Mouse (Mus musculus) liver, embryonic 13.5 days (tissue): ENCODE results near the gene Slc35c1. TPM values are rescaled to one million over a fixed set of nuclear protein-coding genes. Genes with fewer than 3 reads are reported as not detected.
"Not testable (repeated sequence)": the region's sequence is repeated elsewhere in the genome, so short reads cannot be mapped to it uniquely, and the experiment has no call there.

Source experiments
- ATAC-seq: fragments of 200-750 bp; cut with Nextera tagmentation; 2 replicates; pipeline ENCODE4 v1.8.0; 2017; ENCODE audit warnings: low read depth, mild to moderate bottlenecking, moderate number of reproducible peaks, moderate library complexity
- DNase-seq: peaks from one replicate; pipeline ENCODE4 v3.0.0; 2022
- H3K27ac ChIP-seq: fragments of 300-500 bp; sonication (generic); 2 replicates; pipeline ENCODE4 v1.5.1; 2015; ENCODE audit warnings: moderate library complexity, mild to moderate bottlenecking, inconsistent platforms
- H3K27me3 ChIP-seq: fragments of 300-500 bp; sonication (generic); 2 replicates; pipeline ENCODE4 v1.6.1; 2015; ENCODE audit warnings: mild to moderate bottlenecking, inconsistent platforms
- H3K36me3 ChIP-seq: fragments of 300-500 bp; sonication (generic); 2 replicates; pipeline ENCODE4 v1.6.1; 2015; ENCODE audit warnings: mild to moderate bottlenecking, inconsistent platforms
- H3K4me1 ChIP-seq: fragments of 300-500 bp; sonication (generic); replicated peaks from 2 replicates; pipeline ENCODE4 v1.6.1; 2015; ENCODE audit warnings: inconsistent platforms
- H3K4me2 ChIP-seq: fragments of 300-500 bp; sonication (generic); 2 replicates; pipeline ENCODE4 v1.6.1; 2015; ENCODE audit warnings: inconsistent platforms, mild to moderate bottlenecking, moderate library complexity
- H3K4me3 ChIP-seq: fragments of 300-500 bp; sonication (generic); replicated peaks from 2 replicates; pipeline ENCODE4 v1.5.1; 2015; ENCODE audit warnings: mild to moderate bottlenecking, inconsistent platforms
- H3K9ac ChIP-seq: fragments of 300-500 bp; sonication (generic); 2 replicates; pipeline ENCODE4 v1.6.1; 2015; ENCODE audit warnings: mild to moderate bottlenecking, inconsistent platforms
- H3K9me3 ChIP-seq: fragments of 300-500 bp; sonication (generic); replicated peaks from 2 replicates; pipeline ENCODE4 v1.6.1; 2016; ENCODE audit warnings: inconsistent platforms
- WGBS: fragments of 180-500 bp; shearing (Covaris S2); methylation state at CpG from one replicate; pipeline ENCODE4 v1.1.7; 2015; ENCODE audit not compliant: insufficient replicate concordance; 5-methylcytosine and 5-hydroxymethylcytosine counted together
- polyA plus RNA-seq: library from polyadenylated mRNA; unstranded; fragments of >200 nt; fragmentation: Nextera tagmentation; extraction: Ambion mirVana; gene quantifications from 2 replicates; pipeline ENCODE4 v1.2.1, GENCODE M21; 2015

Gene Slc35c1
- polyA plus RNA-seq, 1 experiment from 2014 or later, result 9.5 TPM

DNA sequence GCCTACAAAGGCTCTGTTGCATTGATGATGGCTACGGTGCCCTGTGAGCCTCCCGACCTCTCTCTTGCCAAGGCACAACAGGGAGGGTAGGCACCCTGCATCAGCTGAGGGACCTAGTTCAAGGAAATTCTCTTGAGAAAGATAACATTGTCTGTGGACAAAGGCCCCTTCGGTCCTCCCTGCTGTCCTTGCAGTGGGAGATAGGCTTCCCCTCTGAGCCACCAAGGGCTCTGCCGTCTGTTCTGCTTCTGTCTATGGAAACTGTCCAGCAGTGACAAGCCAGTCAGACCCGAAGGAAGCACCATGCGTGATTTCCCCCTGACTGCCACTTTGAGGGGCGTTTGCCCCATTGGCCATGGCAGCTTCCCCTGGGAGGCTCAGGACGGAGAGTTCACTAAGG, 27.5 kb upstream of the Slc35c1 start:
- ATAC-seq (no peak), DNase-seq (no peak)
- WGBS, result 46% methylated on average over 8 of the region's 8 CpGs
- Histone ChIP-seq H3K4me1 (peaks cover 19% of the 10 kb centered on the region), H3K27me3 (peaks cover 49% of the 10 kb centered on the region), H3K4me3 (no peak overlapping the region), H3K9ac (no peak overlapping the region), H3K9me3 (no peaks in the 10 kb centered on the region), H3K4me2 (no peak overlapping the region), H3K36me3 (no peaks in the 10 kb centered on the region), H3K27ac (no peak overlapping the region)

DNA sequence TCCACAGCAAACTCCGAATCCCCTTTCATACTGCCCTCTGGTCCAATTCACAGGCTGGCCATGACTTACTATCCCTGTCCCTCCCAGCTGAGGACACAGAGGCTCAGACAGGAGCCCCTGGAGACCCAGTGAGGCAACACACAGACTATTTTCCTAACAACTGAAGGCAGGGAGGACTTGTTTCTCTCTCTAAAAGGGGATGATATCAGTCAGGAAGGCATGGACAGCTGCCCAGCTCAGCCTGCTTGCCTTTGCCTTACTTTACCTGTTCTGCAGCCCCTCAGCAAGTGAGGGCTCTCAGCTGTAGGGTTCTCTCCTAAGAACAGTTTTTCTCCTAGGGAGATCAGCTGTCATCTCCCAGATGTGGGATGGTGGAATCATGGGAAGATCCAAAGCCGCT, 26.6 kb upstream of the Slc35c1 start:
- H3K27ac ChIP-seq, result no peak overlapping the region
- H3K36me3 ChIP-seq, result no peaks in the 10 kb centered on the region
- H3K4me2 ChIP-seq, result no peak overlapping the region
- WGBS, result 33% methylated on average over 2 of the region's 2 CpGs
- no peak overlapping the region for H3K9ac ChIP-seq
- peaks cover 50% of the 10 kb centered on the region for H3K27me3 ChIP-seq
- peaks cover 19% of the 10 kb centered on the region for H3K4me1 ChIP-seq
- no peak overlapping the region for H3K4me3 ChIP-seq
- ATAC-seq, result no peak
- no peak for DNase-seq
- H3K9me3 ChIP-seq, result no peaks in the 10 kb centered on the region

DNA sequence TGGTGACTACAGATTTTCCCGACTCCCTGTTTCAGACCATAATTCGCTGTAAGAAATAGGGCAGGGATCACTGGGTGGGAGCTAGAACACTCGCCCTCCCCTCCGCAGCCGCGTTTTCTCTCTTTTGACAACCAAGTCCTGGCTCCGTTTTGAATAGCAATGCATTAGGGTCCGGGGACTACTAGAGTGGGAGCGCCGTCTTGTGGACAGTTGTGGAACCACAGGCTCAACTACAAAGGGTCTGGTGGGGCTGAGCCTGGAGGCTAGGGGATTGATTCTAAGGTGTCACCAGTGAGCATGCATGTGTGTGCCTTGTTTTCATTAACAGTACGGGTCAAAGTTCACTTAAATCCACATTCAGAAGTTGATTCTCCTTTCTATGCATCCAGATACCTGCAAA, 26.1 kb upstream of the Slc35c1 start:
- no peak overlapping the region for H3K4me3 ChIP-seq
- H3K4me1 ChIP-seq, result peaks cover 19% of the 10 kb centered on the region
- H3K9me3 ChIP-seq, result no peaks in the 10 kb centered on the region
- 1% methylated on average over 11 of the region's 11 CpGs for WGBS
- H3K27me3 ChIP-seq, result peaks cover 50% of the 10 kb centered on the region
- H3K27ac ChIP-seq, result no peak overlapping the region
- peak overlapping the region; percentile 41 for H3K4me2 ChIP-seq
- no peaks in the 10 kb centered on the region for H3K36me3 ChIP-seq
- ATAC-seq (no peak), DNase-seq (peak; percentile 57)
- H3K9ac ChIP-seq, result no peak overlapping the region

DNA sequence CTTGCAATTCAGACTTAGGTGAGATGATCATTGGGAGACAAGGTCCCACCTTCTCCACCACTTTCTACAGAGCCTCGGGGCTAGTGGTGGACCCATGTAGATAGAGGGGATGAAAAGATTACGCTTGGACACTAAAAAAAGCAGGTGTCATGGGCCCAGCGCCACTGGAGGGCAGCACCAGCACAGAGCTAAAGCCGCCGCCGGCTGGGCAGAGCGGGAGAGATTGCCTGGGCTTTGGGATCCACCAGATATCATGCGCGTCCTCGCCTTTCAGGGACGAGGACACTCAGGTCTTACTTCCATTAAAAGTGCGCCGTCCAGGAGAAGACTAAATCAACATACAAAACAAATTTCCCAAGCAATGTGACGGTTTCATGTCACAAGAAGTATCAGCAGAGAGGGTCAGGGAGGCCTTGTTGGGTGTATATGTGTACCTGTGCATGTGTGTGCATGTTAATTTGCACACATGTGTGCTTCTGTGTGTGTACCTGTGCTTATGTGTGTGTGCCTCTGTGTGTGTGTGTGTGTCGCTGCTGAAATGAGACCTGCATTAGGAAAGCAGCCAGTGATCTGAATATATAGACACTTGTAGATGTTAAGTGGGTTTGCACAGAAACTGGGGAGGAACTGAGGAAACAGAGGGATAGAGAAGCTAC, 25.4 kb upstream of the Slc35c1 start:
- Histone ChIP-seq H3K4me3 (no peak overlapping the region), H3K36me3 (no peaks in the 10 kb centered on the region), H3K27me3 (peaks cover 50% of the 10 kb centered on the region), H3K9me3 (no peaks in the 10 kb centered on the region), H3K9ac (no peak overlapping the region), H3K4me2 (peak overlapping the region; percentile 51), H3K27ac (no peak overlapping the region), H3K4me1 (peaks cover 19% of the 10 kb centered on the region)
- DNase-seq, result peak; percentile 40
- no peak; the same call in 1 of the 2 replicates for ATAC-seq
- 7% methylated on average over 15 of the region's 15 CpGs for WGBS

DNA sequence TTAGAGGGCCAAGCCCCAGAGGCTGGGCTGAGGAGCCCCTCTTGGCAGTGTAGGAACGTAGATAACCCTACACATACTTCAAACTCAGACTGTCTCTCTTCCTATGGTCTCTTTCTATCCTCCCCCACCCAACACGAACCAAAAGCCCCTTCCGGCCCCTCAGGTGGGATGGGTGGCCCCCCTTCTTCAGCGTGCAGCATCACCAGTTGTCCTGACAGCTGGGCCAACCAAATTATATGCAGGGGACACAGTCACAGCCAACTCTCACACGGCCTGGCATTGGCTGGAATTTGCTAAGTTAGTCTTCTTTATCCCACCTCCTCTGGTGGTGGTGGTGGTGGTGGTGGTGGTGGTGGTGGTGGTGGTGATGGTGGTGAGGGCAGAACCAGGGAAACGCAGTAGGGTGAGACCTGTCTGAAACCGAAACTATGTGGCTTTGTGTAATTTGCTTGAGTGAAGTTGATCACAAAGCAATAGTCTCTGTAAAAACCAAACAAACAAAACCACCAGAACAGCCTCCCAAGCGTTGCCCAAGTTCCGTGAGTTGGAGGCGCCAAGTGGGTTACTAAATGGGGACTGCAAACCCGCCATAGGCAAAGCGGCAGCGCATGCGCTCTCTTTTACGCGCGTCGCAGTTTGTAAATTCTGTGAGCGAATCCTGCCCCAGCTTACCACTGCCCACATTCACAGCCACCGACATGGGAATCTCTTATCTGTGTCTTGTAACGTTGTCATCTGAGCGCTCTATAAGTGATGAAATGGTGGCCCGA, 24.1 kb upstream of the Slc35c1 start:
- WGBS, result 25% methylated on average over 23 of the region's 23 CpGs
- ATAC-seq (no peak), DNase-seq (no peak)
- peak overlapping the region; percentile 32 for H3K4me3 ChIP-seq
- peaks cover 50% of the 10 kb centered on the region for H3K27me3 ChIP-seq
- peak overlapping the region; percentile 51 for H3K4me2 ChIP-seq
- no peak overlapping the region for H3K9ac ChIP-seq
- H3K4me1 ChIP-seq, result peaks cover 19% of the 10 kb centered on the region
- no peaks in the 10 kb centered on the region for H3K9me3 ChIP-seq
- H3K27ac ChIP-seq, result no peak overlapping the region
- no peaks in the 10 kb centered on the region for H3K36me3 ChIP-seq

DNA sequence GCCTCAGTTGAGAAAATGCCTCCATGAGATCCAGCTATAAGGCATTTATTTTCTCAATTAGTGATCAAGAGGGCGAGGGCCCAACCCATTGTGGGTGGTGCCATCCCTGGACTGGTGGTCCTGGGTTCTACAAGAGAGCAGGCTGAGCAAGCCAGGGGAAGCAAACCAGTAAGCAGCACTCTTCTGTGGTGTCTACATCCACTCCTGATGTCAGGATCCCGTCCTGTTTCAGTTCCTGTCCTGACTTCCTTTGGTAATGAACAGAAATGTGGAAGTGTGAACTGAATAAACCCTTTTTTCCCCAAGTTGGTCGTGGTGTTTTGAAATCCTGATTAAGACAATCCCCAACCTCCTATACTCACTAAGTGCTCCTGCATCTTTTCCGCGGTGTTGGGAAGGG, 23.2 kb upstream of the Slc35c1 start:
- no peak overlapping the region for H3K4me2 ChIP-seq
- H3K9me3 ChIP-seq, result no peaks in the 10 kb centered on the region
- H3K4me3 ChIP-seq, result no peak overlapping the region
- peaks cover 19% of the 10 kb centered on the region for H3K4me1 ChIP-seq
- H3K27me3 ChIP-seq, result peaks cover 50% of the 10 kb centered on the region
- H3K9ac ChIP-seq, result no peak overlapping the region
- no peaks in the 10 kb centered on the region for H3K36me3 ChIP-seq
- ATAC-seq (no peak), DNase-seq (no peak)
- WGBS, result 30% methylated on average over 5 of the region's 5 CpGs
- H3K27ac ChIP-seq, result no peak overlapping the region

DNA sequence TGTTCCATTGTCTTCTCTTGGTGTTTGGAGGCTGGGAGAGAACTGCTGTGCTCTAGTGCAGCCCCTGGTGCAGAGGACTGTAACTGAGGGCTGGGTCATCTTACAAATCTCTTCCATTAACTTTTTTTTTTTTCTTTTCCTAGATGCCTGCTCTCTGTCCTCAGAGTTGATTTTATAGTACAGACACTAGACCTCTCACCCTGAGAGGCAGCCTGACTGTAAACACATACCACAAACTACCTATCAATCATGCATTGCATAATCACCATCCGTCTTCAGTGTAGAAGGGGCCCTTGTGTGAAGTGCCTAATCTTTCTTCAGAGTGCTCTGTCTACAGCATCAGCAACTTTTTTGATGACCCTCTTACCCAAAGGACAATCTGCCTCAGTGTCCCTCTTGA, 22.2 kb upstream of the Slc35c1 start:
- Histone ChIP-seq H3K36me3 (no peaks in the 10 kb centered on the region), H3K9me3 (no peaks in the 10 kb centered on the region), H3K27me3 (peaks cover 44% of the 10 kb centered on the region), H3K4me1 (peaks cover 24% of the 10 kb centered on the region), H3K9ac (no peak overlapping the region), H3K4me2 (no peak overlapping the region), H3K27ac (no peak overlapping the region), H3K4me3 (no peak overlapping the region)
- no peak for DNase-seq
- WGBS, result 5% methylated on average over 1 of the region's 1 CpGs
- no peak for ATAC-seq

DNA sequence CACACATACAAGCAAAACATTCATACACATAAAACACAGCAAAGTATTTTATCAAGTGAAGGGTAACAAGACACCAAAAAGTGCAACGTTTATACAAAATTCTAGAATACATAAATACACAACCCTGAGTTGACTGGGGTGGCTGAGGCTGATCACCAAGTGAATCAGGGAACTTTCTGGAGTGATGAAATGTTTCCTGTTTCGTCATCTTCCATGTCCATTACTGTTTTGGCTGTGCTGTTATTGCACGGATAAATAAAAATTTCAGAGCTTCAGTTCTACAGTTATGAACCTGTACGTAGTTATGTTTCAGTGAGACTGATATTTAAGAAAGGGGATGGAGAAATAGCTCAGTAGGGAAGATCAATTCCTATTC, 18.0 kb upstream of the Slc35c1 start:
- DNase-seq, result no peak
- Histone ChIP-seq H3K27me3 (peaks cover 6% of the 10 kb centered on the region), H3K4me1 (0 out of 2 replicates have a peak, but pooled peaks cover 6% of the 10 kb centered on the region), H3K4me3 (no peak overlapping the region), H3K9ac (no peak overlapping the region), H3K9me3 (no peaks in the 10 kb centered on the region), H3K27ac (no peak overlapping the region), H3K36me3 (no peaks in the 10 kb centered on the region), H3K4me2 (no peak overlapping the region)
- ATAC-seq, result no peak
- WGBS, result 48% methylated on average over 4 of the region's 4 CpGs

DNA sequence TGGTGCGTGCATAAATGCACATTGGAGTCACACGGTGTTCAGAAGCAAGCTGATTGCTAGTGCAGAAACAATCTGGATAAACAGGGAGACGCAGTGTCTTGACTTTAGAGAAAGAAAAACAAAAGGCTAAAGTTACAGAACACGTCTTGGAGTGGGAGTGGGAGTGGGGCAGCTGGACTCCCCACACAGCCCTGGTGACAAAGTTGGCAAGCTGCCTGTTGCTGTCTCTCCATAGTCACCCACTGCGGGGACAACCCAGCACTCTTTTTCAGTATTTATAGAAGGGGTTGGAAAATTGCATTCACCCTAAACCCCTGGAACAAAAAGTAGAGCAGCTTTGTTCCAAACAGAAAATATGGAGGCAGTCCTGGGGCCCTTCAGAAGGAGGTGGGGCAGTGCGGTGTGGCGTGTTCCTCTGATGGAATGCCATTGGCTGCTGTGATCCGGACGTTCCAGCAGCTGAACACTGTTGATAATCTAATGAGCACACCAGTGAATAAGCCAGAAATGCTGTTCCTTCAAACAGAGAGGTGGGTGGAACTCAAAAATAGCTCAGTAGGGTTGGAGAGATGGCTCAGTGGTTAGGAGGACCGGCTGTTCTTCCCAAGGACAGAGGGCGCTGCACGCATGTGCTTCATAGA, 17.5 kb upstream of the Slc35c1 start:
- Histone ChIP-seq H3K4me3 (no peak overlapping the region), H3K4me1 (0 out of 2 replicates have a peak, but pooled peaks cover 6% of the 10 kb centered on the region), H3K36me3 (no peaks in the 10 kb centered on the region), H3K27me3 (peaks cover 1% of the 10 kb centered on the region; the same call in 1 of the 2 replicates), H3K4me2 (no peak overlapping the region), H3K27ac (no peak overlapping the region), H3K9me3 (no peaks in the 10 kb centered on the region), H3K9ac (no peak overlapping the region)
- 72% methylated on average over 12 of the region's 12 CpGs for WGBS
- DNase-seq, result no peak
- ATAC-seq, result no peak

DNA sequence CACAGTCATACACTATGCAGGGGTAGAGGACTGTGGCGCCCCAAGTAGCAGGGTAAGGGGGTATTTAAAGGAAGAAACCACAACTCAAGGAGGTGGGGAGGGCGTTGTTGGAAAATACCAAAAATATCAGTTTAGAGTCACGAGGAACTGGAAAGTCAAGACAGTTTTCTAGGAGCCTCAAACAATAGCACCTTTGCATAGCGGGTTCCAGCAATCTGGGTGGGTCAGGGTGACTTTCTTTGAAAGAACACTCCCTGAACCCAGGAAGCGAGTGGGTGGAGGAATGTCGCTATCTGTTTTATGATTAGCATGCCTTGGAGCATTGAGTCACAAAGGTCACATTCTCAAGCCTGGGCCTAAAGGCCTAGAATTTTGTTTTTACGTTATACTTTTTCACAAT, 16.2 kb upstream of the Slc35c1 start:
- not testable (repeated sequence) for H3K9ac ChIP-seq, H3K4me2 ChIP-seq, H3K9me3 ChIP-seq, H3K36me3 ChIP-seq, ATAC-seq, H3K4me3 ChIP-seq, DNase-seq, H3K27me3 ChIP-seq, H3K27ac ChIP-seq, H3K4me1 ChIP-seq
- WGBS, result 70% methylated on average over 7 of the region's 7 CpGs

DNA sequence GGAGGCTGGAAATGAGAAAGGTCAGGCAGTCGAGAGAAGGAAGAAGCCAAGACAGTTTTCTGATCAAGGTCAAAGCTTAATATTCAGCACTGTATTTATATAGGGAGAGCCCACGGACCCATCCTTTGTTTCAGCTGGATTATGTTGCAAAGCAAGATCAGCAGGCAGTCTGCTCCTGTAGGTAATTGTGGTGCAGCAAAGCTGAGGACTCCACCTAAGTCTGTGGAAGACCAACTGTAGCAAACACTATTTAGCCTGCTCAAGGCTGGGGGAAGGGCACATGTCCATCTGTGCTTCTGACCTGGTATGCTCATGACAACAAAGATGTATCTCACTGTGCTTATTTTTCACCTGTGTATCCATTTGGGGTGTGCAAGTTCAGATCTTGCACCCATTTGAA, 15.4 kb upstream of the Slc35c1 start:
- no peaks in the 10 kb centered on the region for H3K27me3 ChIP-seq
- no peak overlapping the region for H3K9ac ChIP-seq
- H3K9me3 ChIP-seq, result no peaks in the 10 kb centered on the region
- 53% methylated on average over 2 of the region's 2 CpGs for WGBS
- H3K27ac ChIP-seq, result no peak overlapping the region
- H3K36me3 ChIP-seq, result no peaks in the 10 kb centered on the region
- H3K4me1 ChIP-seq, result 0 out of 2 replicates have a peak, but pooled peaks cover 6% of the 10 kb centered on the region
- ATAC-seq (no peak), DNase-seq (no peak)
- no peak overlapping the region for H3K4me2 ChIP-seq
- H3K4me3 ChIP-seq, result no peak overlapping the region
